Mouse (Mus musculus) activated CD4-positive, CD25-positive, alpha-beta regulatory T cell, adult 9 weeks (primary cell): ENCODE results near the gene Vps13c. TPM values are rescaled to one million over a fixed set of nuclear protein-coding genes. Genes with fewer than 3 reads are reported as not detected.

Experiments used
- polyA plus RNA-seq: library from polyadenylated mRNA; unstranded; fragments of 100-300 nt; shearing (Covaris generic); gene quantifications from one replicate; pipeline ENCODE4 v1.2.1, GENCODE M21; 2017

The Vps13c gene
- 25.0 TPM for polyA plus RNA-seq

DNA sequence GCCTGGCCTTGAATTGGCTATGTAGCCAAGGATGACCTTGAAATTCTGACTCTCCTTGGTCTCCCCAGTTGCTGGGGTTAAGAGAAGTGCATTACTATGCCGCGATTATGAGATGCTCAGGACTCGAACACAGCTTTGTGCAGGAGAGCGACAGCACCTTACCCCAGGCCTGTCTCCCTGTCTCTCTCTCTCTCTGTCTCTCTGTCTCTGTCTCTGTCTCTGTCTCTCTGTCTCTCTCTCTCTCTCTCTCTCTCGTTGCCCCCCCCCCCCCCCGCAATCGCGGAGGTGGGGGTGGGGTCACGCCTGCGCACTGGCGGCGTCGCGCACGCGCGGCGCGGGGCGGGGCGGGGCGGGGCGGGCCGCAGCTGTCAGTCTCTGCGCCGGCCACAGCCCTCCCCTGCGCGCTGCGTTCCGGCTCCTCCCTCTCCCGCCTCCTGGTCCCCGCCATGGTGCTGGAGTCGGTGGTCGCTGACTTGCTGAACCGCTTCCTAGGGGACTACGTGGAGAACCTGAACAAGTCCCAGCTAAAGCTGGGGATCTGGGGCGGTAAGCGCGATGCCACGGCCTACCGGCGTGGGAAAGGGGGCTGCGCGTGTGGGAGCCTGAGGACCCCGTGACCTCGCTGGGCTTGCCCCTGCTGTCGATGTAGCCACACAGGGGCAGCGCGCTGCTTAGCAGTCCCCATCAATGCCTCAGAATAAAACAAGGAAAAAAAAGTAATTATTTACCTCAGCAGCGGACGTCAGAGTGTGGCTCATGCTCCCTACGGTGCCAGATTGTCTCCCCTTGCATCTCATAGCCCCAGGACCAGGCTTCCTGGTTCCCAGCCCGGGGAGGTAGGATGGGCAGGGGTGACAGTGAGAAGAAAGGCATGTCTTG, at the start of gene Vps13c:
Gene Vps13c, plus strand, starts transcription at position 416 of the 879 bp plus-strand sequence.

DNA sequence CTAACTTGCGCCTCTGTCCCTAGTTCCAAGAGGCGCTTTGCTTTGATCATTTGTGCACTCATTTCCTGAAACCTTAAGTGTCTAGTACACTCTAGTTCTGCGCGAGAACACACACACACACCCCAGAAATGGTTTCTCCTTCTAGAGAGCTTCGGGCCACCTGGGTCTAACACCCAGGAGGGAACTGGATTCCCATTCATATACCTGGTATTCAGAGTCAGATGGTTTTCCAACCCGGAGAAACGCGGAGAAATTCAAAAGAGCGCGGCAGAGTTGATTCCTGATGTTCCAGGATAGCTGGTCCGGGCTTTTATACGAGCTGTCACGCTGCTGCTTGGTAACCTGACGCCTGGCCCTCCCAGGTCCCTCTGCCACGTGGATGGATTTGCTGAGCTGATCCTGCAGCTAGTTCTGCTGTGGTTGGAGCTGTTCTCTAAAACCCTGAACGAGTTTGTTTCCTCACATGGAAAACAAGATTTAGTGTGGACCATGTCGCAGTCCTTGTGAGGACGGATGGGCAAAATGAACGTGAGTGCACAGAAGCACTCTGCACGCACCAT, 8.1 kb upstream of the Vps13c start, which contains the start of gene C2cd4a:
Gene C2cd4a, minus strand, starts transcription at position 285 of the 560 bp plus-strand sequence.

Other genes with a start within 250 kb of the Vps13c start
- not detected for gene C2cd4b, start 81.0 kb upstream of the Vps13c start, polyA plus RNA-seq
- gene C2cd4a, start 8.1 kb upstream of the Vps13c start, polyA plus RNA-seq = not detected